Mouse (Mus musculus) heart, adult 11 months (tissue): Measurements from ENCODE around the gene Acsm3.

Source experiments
- DNase-seq: peaks from one replicate; pipeline ENCODE4 v3.0.0; 2022

Acsm3 gene

DNA sequence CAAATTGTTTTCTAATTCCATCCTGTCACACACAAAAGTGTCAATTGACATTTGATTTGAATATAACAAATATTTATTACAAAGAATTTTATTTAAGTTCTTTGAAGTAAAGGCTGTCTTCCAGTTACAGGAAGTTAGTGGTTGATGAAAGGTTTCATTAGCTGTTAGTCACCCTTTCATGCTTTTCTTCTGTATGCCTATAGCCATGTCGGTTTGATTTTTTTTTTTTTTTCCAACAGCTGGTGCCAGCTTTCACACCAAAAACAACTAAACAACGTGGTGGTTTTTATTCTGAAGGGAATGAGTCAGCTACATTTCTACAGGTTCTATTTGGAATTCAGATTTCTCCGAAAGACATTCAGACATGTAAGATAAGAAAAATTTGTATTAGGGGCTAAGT lies 40.3 kb downstream of the Acsm3 start:
- DNase-seq, result no peak

DNA sequence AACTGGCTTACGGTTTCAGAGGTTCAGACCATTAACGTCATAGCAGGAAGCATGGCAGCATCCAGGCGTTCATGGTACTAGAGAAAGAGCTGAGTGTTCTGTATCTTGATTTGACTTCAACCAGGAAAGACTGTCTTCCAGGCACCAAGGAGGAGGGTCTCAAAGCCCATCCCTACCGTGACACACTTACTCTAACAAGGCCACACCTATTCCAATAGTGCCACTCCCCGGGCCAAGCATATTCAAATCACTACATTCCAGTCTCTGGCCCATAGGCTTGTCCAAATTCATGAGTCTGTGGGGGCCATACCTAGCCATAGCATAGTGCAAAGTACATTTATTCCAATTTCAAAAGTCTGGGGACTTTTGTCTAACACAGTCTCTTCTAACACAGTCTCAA lies 46.7 kb downstream of the Acsm3 start:
- no peak for DNase-seq

DNA sequence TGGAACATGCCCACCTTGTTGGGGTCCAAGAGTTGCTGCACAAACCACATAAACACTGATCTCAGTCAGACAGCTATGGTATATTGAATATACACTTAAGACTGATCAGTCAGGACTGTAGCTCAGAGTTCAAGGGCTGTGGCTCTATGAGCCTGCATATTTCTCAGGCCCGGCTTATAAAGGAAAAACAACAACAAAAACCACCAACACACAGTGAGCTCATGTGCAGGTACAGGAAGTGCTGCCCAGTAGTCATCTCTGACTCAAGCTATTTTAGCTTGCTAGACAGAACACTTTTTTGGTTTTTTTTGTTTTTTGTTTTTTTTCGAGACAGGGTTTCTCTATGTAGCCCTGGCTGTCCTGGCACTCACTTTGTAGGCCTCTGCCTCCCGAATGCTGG lies 48.0 kb downstream of the Acsm3 start:
- no peak for DNase-seq

DNA sequence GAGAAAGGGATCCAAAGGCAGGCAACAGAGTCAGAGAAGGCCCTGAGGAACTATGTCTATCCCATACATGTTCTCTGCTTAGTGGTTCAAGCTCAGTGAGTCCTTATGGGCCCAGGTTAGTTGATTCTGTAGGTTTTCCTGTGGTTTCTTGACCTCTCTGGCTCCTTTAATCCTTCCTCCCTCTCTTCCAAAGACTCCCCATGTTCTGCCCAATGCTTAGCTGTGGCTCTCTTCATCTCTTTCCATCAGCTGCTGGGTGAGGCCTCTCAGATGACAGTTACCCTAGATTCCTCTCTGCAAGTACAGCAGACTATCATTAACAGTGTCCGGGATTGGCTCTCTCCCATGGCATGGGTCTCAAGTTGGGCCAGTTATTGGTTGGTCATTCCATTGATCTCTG lies 74.6 kb downstream of the Acsm3 start:
- DNase-seq, result no peak

DNA sequence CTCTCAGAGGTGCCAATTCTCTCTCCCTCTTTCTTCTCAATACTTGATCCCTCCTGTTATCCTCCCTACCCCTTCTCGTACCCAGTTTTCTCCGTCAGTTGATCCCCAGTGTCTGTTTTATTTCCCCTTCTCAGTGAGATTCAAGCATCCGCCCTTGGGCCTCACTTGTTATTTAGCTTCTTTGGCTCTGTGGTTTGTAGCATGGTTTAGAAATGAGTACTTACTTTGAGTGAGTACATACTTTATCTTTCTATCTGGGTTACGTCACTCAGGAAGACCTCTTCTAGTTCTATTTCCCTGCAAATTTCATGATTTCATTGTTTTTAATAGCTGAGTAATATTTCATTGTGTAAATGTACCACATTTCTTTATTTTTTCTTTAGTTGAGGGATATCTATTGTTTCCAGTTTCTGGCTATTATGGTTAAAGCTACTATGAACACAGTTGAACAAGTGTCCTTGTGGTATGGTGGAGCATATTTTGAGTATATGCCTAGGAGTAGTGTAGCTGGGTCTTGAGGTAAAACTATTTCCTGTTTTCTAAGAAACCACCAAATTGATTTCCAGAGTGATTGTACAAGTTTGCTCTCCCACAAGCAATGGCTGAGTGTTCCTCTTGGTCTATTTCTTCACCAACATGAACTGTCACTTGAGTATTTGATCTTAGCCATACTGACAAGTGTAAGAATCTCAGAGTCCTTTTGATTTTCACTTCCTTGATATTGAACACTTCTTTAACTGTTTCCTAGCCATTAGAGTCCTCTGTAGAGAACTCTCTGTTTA lies 75.5 kb downstream of the Acsm3 start:
- DNase-seq, result no peak
